Mouse (Mus musculus) T-helper 17 cell (primary cell): ENCODE results near the gene Msh2.

ENCODE experiments used
- in situ Hi-C, 2 experiments: fragments of 300-600 bp; cut with MboI, MseI; formaldehyde crosslinking; loops; 1 replicate in 1 of 2; 2 replicates in 1 of 2; pipeline ENCODE4 v1.15.1; 2025; ENCODE audit warnings: high pct_unique_total_duplicates in 2 of 2

Msh2 gene

GRCm38 (mm10) chr17:87698996-87699765 is 27.1 kb downstream of the Msh2 start:
- in situ Hi-C loops, result no loop called here

GRCm38 (mm10) chr17:87700101-87700500 is 28.0 kb downstream of the Msh2 start:
- in situ Hi-C loops, result loop anchor here in 1 of 2 experiments (10.0 kb wide), 1 partner anchor 455 kb away; no protein-coding TSS in a partner anchor

- in situ Hi-C loops, result no loop called here
Observed at GRCm38 (mm10) chr17:87724727-87725126, 52.6 kb downstream of the Msh2 start.

- in situ Hi-C loops, result no loop called here
Observed at GRCm38 (mm10) chr17:87726489-87727356, 54.6 kb downstream of the Msh2 start.

GRCm38 (mm10) chr17:87731962-87732361 is 59.8 kb downstream of the Msh2 start:
- in situ Hi-C loops, result no loop called here

GRCm38 (mm10) chr17:87734471-87734870 is 62.3 kb downstream of the Msh2 start:
- in situ Hi-C loops, result no loop called here

- in situ Hi-C loops, result no loop called here
Observed at GRCm38 (mm10) chr17:87737144-87737543, 65.0 kb downstream of the Msh2 start.

GRCm38 (mm10) chr17:87739835-87740234 is 67.7 kb downstream of the Msh2 start:
- in situ Hi-C loops, result no loop called here

- in situ Hi-C loops, result no loop called here
Observed at GRCm38 (mm10) chr17:87744985-87745925, 73.1 kb downstream of the Msh2 start.

- in situ Hi-C loops, result no loop called here
Observed at GRCm38 (mm10) chr17:87745926-87746888, 74.1 kb downstream of the Msh2 start.

GRCm38 (mm10) chr17:87760315-87760714 is 88.2 kb downstream of the Msh2 start:
- in situ Hi-C loops, result no loop called here

GRCm38 (mm10) chr17:87763146-87763545 is 91.0 kb downstream of the Msh2 start:
- in situ Hi-C loops, result no loop called here

GRCm38 (mm10) chr17:87765031-87765430 is 92.9 kb downstream of the Msh2 start:
- in situ Hi-C loops, result loop anchor here in 1 of 2 experiments (5.0 kb wide), 1 partner anchor 187 kb away; no protein-coding TSS in a partner anchor

- in situ Hi-C loops, result loop anchor here in 1 of 2 experiments (5.0 kb wide), 1 partner anchor 185 kb away; no protein-coding TSS in a partner anchor
Observed at GRCm38 (mm10) chr17:87766888-87767287, 94.8 kb downstream of the Msh2 start.

GRCm38 (mm10) chr17:87770766-87771165 is 98.6 kb downstream of the Msh2 start:
- in situ Hi-C loops, result loop anchor here in 1 of 2 experiments (5.0 kb wide), 1 partner anchor 177 kb away; no protein-coding TSS in a partner anchor

- in situ Hi-C loops, result loop anchor here in 1 of 2 experiments (5.0 kb wide), 1 partner anchor 174 kb away; no protein-coding TSS in a partner anchor
Observed at GRCm38 (mm10) chr17:87773175-87773574, 101.0 kb downstream of the Msh2 start.
